Mouse (Mus musculus) ES-E14 (cell line): ENCODE results near the gene Ccdc149.

ENCODE experiments used
- CHD2 ChIP-seq: IDR thresholded peaks from 2 replicates; pipeline ENCODE4 v1.6.1; 2014; ENCODE audit warnings: mild to moderate bottlenecking, low read depth, low read length, inconsistent platforms
- MAFK ChIP-seq: IDR thresholded peaks from 2 replicates; pipeline ENCODE4 v1.6.1; 2014; ENCODE audit warnings: mild to moderate bottlenecking, low read depth, low read length, inconsistent platforms; ENCODE audit not compliant: insufficient read depth

GRCm38 (mm10) chr5:52435533-52435932 is 35.8 kb downstream of the Ccdc149 start:
- TF ChIP-seq CHD2 (no peak), MAFK (no peak)
